Mouse (Mus musculus): Measurements from ENCODE around the gene Mageh1.
"Not testable (repeated sequence)": the region's sequence is repeated elsewhere in the genome, so short reads cannot be mapped to it uniquely, and the experiment has no call there.

The Mageh1 gene

GRCm38 (mm10) chrX:153037087-153037971 is at the start of gene Mageh1:
Mageh1 (minus strand) TSS chrX:153037575.
- peak in 1 of 2 experiments; percentile 29 for DNase-seq (ENCODE audit: low spot score in 2 of 2)

- DNase-seq (ENCODE audit: low spot score in 2 of 2), result not testable (repeated sequence)
Observed at GRCm38 (mm10) chrX:153037972-153038744, 783 bp upstream of the Mageh1 start.

DNA sequence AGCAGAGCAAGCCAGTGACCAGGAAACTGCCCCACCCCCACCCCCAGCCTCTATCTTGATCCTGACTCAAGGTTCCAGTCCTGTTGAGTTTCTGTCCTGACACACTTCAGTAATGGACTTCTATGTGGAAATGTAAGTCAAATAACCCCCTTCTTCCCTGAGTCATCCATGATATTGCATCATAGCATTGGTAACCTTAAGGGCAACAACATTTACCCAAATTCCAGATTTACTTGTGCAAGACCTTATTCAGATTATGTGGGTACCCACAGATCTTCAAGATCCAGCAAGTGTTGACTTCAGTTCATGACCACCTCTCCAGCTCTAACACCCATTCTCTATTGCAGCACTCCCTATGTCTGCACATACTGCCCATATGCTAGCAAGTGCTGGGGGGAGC is 5.8 kb downstream of the Mageh1 start:
- DNase-seq (ENCODE audit: low spot score in 2 of 2), result not testable (repeated sequence)

GRCm38 (mm10) chrX:153025709-153026108 is 11.7 kb downstream of the Mageh1 start:
- not testable (repeated sequence) for DNase-seq (ENCODE audit: low spot score in 2 of 2)

GRCm38 (mm10) chrX:153025255-153025654 is 12.1 kb downstream of the Mageh1 start:
- DNase-seq (ENCODE audit: low spot score in 2 of 2), result not testable (repeated sequence)

- DNase-seq (ENCODE audit: low spot score in 2 of 2), result peak in 1 of 2 experiments; percentile 3
Observed at GRCm38 (mm10) chrX:153007685-153008047, 29.7 kb downstream of the Mageh1 start.

- peak; percentile 16 to 65 for DNase-seq (ENCODE audit: low spot score in 2 of 2)
Observed at GRCm38 (mm10) chrX:153007021-153007684, 30.2 kb downstream of the Mageh1 start.

- peak; percentile 10 to 26 for DNase-seq (ENCODE audit: low spot score in 2 of 2)
Observed at GRCm38 (mm10) chrX:153006387-153006841, 31.0 kb downstream of the Mageh1 start, which contains the start of gene Usp51. Usp51 (plus strand) TSS chrX:153006469.

DNA sequence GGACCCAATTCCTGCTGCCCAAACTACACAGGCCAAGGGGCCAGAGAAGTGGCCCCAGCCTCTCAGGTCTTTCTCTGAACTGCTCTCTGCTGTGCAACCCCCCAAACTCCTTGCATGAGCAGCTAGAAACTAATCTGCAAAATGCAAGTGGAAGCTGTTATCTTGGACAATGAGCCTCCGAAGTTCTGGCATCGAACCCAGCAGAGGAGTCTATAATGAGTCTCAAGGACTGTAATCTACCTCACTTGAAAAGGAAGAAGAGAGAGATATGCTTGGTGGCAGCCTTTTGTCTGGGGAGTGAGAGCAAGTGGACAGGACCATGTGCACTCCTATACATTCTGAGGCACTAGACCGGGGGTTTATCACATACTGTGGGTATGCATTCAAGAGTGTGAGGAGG is 41.3 kb downstream of the Mageh1 start:
- not testable (repeated sequence) for DNase-seq (ENCODE audit: low spot score in 2 of 2)

DNA sequence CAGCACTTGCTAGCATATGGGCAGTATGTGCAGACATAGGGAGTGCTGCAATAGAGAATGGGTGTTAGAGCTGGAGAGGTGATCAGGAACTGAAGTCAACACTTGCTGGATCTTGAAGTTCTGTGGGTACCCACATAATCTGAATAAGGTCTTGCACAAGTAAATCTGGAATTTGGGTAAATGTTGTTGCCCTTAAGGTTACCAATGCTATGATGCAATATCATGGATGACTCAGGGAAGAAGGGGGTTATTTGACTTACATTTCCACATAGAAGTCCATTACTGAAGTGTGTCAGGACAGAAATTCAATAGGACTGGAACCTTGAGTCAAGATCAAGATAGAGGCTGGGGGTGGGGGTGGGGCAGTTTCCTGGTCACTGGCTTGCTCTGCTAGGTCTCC is 47.5 kb downstream of the Mageh1 start:
- not testable (repeated sequence) for DNase-seq (ENCODE audit: low spot score in 2 of 2)
